Mouse (Mus musculus) kidney, adult 2 months (tissue): ENCODE data around the gene Myl6b. TPM values are rescaled to one million over a fixed set of nuclear protein-coding genes. Genes with fewer than 3 reads are reported as not detected.

Source experiments
- DNase-seq: peaks from one replicate; pipeline ENCODE4 v3.0.0; 2021
- H3K27ac ChIP-seq: fragments of 200-500 bp; 2 replicates; pipeline ENCODE4 v1.5.1; 2012; ENCODE audit warnings: low read depth, low read length, control low read depth, inconsistent platforms; ENCODE audit not compliant: insufficient read depth
- H3K27me3 ChIP-seq: fragments of 200-500 bp; replicated peaks from 2 replicates; pipeline ENCODE4 v1.6.1; 2012; ENCODE audit warnings: mild to moderate bottlenecking, moderate library complexity, low read length, inconsistent platforms; ENCODE audit not compliant: control insufficient read depth, insufficient read depth
- H3K36me3 ChIP-seq: fragments of 200-500 bp; 2 replicates; pipeline ENCODE4 v1.6.1; 2012; ENCODE audit warnings: mild to moderate bottlenecking, moderate library complexity, low read length, inconsistent platforms; ENCODE audit not compliant: control insufficient read depth, insufficient read depth
- H3K4me1 ChIP-seq: fragments of 200-500 bp; 2 replicates; pipeline ENCODE4 v1.6.1; 2011; ENCODE audit warnings: low read length; ENCODE audit not compliant: control insufficient read depth, insufficient read depth
- H3K4me3 ChIP-seq: fragments of 200-500 bp; 2 replicates; pipeline ENCODE4 v1.5.1; 2011; ENCODE audit warnings: mild to moderate bottlenecking, low read depth, low read length, control low read depth; ENCODE audit not compliant: insufficient read depth
- CTCF ChIP-seq: fragments of 200-500 bp; conservative IDR thresholded peaks from 2 replicates; pipeline ENCODE4 v1.5.1; 2011; ENCODE audit warnings: low read depth, mild to moderate bottlenecking, control low read depth, low read length, moderate library complexity, mixed read lengths; ENCODE audit not compliant: insufficient read depth, insufficient read length
- POLR2A ChIP-seq: fragments of 200-500 bp; IDR thresholded peaks from one replicate; pipeline ENCODE4 v1.6.1; 2011; ENCODE audit warnings: low read depth, low read length, control low read depth
- WGBS: fragments of 180-500 bp; shearing (Covaris S2); methylation state at CpG from one replicate; pipeline ENCODE4 v1.1.7; 2018; 5-methylcytosine and 5-hydroxymethylcytosine counted together
- polyA plus RNA-seq: library from polyadenylated mRNA; depleted of rRNA; stranded (reverse); fragments of >200 nt; gene quantifications from 2 replicates; pipeline ENCODE4 v1.2.3, GENCODE M21; 2012

The Myl6b gene
- polyA plus RNA-seq, 1 experiment: 10.6 TPM

- H3K36me3 ChIP-seq: no peaks in the 10 kb centered on the region
- WGBS: 54% methylated on average over 6 of the region's 6 CpGs
Measured at GRCm38 (mm10) chr10:128516677-128517076, 18.2 kb upstream of the Myl6b start.

DNA sequence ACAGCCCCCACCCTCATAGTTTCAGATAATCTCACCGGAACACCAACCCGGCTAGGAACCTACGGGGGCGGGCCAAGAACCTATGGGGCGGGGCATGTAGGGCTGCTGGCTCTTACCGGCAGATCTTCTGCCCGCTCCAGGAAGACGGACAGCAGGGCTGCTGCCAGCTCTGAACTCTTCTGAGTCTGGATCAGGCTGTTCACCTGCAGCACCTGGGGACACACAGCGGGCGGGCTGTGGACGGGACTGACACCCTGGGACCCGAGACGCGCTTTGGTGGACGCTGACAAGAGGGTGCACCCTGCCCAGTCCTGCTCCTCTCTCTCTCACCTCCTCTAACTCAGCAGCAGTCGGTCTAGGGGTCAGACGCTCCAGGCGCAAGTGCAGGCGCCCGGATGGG, 17.5 kb upstream of the Myl6b start:
- H3K27ac ChIP-seq: no peak overlapping the region
- no peak for TF ChIP-seq POLR2A
- no peak for TF ChIP-seq CTCF
- no peak for DNase-seq
- H3K36me3 ChIP-seq: no peaks in the 10 kb centered on the region
- H3K4me3 ChIP-seq: no peak overlapping the region
- H3K4me1 ChIP-seq: no peaks in the 10 kb centered on the region
- no peaks in the 10 kb centered on the region for H3K27me3 ChIP-seq
- WGBS: 63% methylated on average over 20 of the region's 20 CpGs

More at GRCm38 (mm10) chr10:128516677-128517076, 18.2 kb upstream of the Myl6b start:
- H3K27ac ChIP-seq: no peak overlapping the region
- no peak overlapping the region for H3K4me3 ChIP-seq
- no peak for DNase-seq
- TF ChIP-seq CTCF: no peak
- no peak for TF ChIP-seq POLR2A
- H3K27me3 ChIP-seq: no peaks in the 10 kb centered on the region
- H3K4me1 ChIP-seq: no peaks in the 10 kb centered on the region

- TF ChIP-seq CTCF: no peak
- no peak for TF ChIP-seq POLR2A
- no peaks in the 10 kb centered on the region for H3K27me3 ChIP-seq
- DNase-seq: no peak
- no peaks in the 10 kb centered on the region for H3K36me3 ChIP-seq
- H3K27ac ChIP-seq: no peak overlapping the region
- no peak overlapping the region for H3K4me3 ChIP-seq
- 89% methylated on average over 4 of the region's 4 CpGs for whole genome bisulfite sequencing
- no peaks in the 10 kb centered on the region for H3K4me1 ChIP-seq
Measured at GRCm38 (mm10) chr10:128515044-128515443, 16.6 kb upstream of the Myl6b start.

DNA sequence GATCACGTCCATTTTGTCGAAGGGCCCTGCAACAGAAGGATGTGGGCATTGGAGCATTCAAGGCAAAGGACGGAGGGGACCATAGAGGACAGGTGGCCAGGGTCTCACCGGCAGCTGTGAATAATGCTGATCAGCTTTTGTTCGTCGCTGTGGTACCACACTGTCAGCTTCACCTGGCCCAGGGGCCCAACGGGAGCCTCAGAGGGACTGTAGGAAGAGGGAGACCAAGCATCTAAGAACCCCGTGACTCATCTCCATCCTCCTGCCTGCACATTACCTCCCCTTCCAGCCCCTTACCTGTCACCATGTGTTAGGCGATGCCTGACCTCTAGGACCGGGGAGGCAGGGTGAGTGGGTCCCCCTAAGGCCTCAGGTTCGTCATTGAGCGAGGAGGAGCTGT, 13.3 kb upstream of the Myl6b start:
- H3K36me3 ChIP-seq: no peaks in the 10 kb centered on the region
- no peaks in the 10 kb centered on the region for H3K27me3 ChIP-seq
- H3K4me3 ChIP-seq: no peak overlapping the region
- H3K4me1 ChIP-seq: no peaks in the 10 kb centered on the region
- DNase-seq: no peak
- WGBS: 93% methylated on average over 12 of the region's 12 CpGs
- no peak overlapping the region for H3K27ac ChIP-seq
- no peak for TF ChIP-seq CTCF
- no peak for TF ChIP-seq POLR2A

DNA sequence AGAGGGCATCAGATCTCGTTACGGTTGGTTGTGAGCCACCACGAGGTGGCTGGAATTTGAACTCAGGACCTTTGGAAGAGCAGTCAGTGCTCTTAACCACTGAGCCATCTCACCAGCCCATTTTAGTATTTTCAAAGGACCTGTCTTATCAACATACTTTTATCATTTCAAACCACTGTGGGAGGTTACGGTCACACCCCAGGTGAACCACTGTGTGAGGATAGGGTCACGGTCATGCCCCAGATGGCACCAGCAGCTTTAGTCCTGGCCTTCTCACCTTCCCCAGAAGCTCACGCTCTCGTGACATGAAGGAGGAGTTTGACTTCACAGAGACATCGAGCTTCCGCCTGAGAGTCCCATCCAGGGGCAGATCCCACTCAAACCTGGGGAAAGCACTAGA, 12.7 kb upstream of the Myl6b start:
- Histone ChIP-seq H3K4me3 (no peak overlapping the region), H3K27ac (no peak overlapping the region), H3K4me1 (no peaks in the 10 kb centered on the region), H3K36me3 (no peaks in the 10 kb centered on the region), H3K27me3 (no peaks in the 10 kb centered on the region)
- DNase-seq: no peak
- TF ChIP-seq POLR2A: no peak
- no peak for TF ChIP-seq CTCF
- WGBS: 83% methylated on average over 9 of the region's 9 CpGs

DNA sequence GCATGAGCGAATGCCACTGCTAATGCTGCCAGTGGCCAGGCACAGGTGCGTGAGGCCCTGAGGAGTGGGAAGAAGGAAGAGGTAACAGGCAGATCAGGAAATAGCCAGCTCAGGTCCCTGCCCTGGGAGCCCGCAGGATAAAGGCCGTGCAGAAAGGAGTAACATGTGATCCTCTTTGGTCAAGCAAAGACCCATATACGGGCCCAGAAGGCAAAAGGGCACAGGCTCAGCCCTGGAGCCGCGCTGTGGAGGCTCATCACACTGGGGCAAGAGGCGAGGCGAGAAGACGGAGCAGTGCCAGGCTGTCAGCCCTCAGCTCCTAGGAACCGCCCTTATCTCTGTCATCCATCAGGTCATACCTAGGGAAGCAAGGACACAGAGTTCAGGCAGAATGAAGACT, 11.8 kb upstream of the Myl6b start:
- 86% methylated on average over 11 of the region's 11 CpGs for WGBS
- no peak overlapping the region for H3K27ac ChIP-seq
- TF ChIP-seq CTCF (no peak), POLR2A (no peak)

DNA sequence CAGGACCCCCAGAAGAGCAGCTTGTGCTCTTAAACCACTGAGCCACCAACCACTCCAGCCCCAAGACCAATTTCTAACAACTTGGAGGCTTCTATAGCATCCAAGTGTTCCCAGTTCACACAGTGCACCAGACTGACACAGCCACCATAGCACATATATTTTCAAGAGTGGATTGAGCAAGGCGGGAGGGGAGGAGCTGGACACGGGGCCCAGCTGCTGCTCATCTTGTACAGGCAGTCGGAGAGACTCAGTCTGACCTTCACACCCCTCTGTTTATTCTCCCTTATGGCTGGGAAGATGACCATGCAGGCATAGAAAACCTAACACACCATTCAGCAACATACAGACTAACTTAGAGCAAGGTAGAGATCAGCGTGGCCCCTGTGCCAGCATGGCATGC, 11.3 kb upstream of the Myl6b start:
- H3K4me3 ChIP-seq: no peak overlapping the region
- TF ChIP-seq CTCF (no peak), POLR2A (no peak)
- H3K36me3 ChIP-seq: no peaks in the 10 kb centered on the region
- H3K27ac ChIP-seq: no peak overlapping the region
- 67% methylated on average over 4 of the region's 4 CpGs for WGBS
- H3K4me1 ChIP-seq: no peaks in the 10 kb centered on the region
- H3K27me3 ChIP-seq: no peaks in the 10 kb centered on the region
- no peak for DNase-seq

More for the DNA sequence above, 11.8 kb upstream of the Myl6b start:
- Histone ChIP-seq H3K4me1 (no peaks in the 10 kb centered on the region), H3K36me3 (no peaks in the 10 kb centered on the region), H3K27me3 (no peaks in the 10 kb centered on the region), H3K4me3 (no peak overlapping the region)
- no peak for DNase-seq

DNA sequence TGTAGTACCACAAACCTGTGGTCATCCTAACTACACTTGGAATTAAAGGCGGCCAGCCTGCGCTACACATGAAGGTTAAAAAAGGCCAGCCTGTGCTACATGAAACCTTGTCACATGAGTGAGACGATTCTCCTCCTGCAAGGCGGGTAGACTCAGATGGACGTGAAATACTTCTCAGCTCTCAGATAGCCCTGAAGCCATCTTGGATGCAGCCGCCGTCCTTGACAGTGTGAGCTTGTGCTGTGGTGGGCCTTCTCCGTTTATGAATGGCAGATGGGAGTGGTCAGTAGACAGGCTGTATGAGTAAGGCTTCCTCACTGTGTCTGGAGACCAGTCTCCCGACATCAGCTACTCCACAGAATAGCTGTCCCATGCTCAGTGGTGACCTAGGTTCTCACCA, 10.7 kb upstream of the Myl6b start:
- no peak overlapping the region for H3K27ac ChIP-seq
- H3K36me3 ChIP-seq: no peaks in the 10 kb centered on the region
- H3K27me3 ChIP-seq: no peaks in the 10 kb centered on the region
- DNase-seq: no peak
- WGBS: 90% methylated on average over 9 of the region's 9 CpGs
- H3K4me3 ChIP-seq: no peak overlapping the region
- TF ChIP-seq CTCF (no peak), POLR2A (no peak)
- no peaks in the 10 kb centered on the region for H3K4me1 ChIP-seq
